Mouse (Mus musculus) neutrophil, adult 5-6 weeks (primary cell): ENCODE data around the gene Cox4i2. TPM values are rescaled to one million over a fixed set of nuclear protein-coding genes. Genes with fewer than 3 reads are reported as not detected.

ENCODE experiments used
- ATAC-seq: fragments of 151-379, 151-347 bp; 2 replicates; pipeline ENCODE4 v1.8.0; 2017; ENCODE audit warnings: mild to moderate bottlenecking, moderate TSS enrichment; ENCODE audit not compliant: insufficient number of reproducible peaks, poor library complexity, low FRiP score, severe bottlenecking; ENCODE audit errors: extremely low read depth
- total RNA-seq: library from RNA; stranded (forward); fragments of 200-1000 nt; gene quantifications from 2 replicates; pipeline ENCODE4 v1.2.3, GENCODE M21; 2017

Cox4i2 gene
- total RNA-seq, 1 experiment from 2014 or later: not detected

DNA sequence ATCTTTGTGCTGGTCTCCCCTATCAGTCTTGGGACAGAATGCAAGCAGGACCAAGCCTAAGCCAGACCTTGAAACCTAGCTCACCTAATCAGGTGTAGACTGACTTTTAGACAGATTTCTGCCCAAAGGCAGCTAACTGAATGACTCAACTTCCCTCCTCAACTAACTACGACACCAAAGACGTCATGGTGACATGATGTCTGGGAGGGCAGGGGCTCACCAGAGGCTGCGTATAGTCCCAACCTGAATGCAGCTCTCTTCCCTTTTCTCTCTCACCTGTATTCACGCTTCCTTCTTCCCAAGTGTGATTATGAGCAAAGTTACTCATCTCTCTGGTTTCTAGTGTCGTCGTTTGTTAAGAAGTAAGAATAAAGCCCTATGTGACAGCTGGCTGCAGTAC is 33.6 kb downstream of the Cox4i2 start:
- ATAC-seq: no peak

DNA sequence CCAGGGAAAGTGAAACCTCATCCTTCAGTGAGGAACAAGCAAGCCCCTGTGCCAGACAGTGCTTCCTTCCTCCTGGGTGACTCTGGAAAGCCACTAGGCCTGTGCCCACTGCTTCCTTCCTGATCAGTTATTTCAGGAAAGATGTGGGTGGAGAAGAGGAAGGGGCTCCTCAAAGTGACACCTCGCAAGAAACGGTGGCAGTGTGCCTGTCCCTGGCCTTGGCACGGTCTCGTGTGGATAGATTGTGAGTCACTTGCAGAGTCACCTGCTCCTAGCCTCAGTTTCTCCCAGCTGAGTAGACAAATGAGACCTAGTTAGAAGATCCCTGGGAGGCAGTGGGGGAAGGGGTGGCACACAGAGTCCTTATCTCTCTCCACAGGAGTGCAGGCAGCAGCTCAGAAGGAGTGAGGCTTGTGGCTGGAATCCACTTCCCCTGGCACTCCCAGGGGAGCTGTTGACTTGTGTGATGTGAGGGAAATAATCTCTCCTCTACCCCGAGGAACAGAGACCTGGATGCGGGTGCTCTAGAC is 35.0 kb downstream of the Cox4i2 start:
- ATAC-seq: no peak

DNA sequence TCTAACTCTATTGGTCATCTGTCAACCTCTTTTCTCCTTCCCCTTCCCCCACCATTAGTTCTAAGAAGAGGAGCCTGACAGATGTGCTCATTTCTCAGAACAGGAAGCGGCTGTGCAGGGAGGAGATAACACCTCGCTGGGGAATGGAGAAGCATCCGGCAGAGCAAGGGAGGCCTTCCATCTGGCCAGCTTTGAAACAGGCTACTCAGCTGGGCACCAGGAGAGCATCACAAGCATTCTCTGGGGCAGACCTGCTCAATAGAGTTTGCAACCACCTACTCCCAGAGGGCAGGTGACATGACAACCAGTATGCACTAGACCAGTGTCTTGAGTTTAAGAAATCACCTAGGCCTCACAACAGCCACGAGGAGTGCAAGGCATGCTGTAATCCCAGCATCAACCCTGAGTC is 35.6 kb downstream of the Cox4i2 start:
- ATAC-seq: peak; percentile 32; the same call in 1 of the 2 replicates

DNA sequence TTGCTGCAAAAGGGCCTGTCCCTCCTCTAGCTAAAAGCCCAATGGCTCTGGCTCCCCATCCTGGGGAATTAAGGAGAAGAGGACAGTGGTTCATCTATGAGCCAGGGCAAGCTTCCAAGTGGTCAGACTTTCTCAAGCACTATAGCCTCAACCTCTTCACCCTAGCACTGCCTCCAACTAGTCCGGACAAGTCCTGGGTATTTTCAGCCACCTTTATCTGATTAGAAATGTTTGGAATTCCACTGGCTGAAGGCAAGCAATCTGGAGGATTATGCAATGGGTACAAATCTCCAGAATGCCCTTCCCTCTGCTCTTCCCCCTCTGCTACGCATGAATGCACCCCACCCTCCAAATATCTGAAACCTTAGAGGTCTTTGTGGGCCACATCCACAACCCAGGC is 38.5 kb downstream of the Cox4i2 start:
- no peak for ATAC-seq

- no peak for ATAC-seq
Measured at GRCm38 (mm10) chr2:152793381-152793780, 39.4 kb downstream of the Cox4i2 start.

- no peak for ATAC-seq
Measured at GRCm38 (mm10) chr2:152794281-152794827, 40.4 kb downstream of the Cox4i2 start.

DNA sequence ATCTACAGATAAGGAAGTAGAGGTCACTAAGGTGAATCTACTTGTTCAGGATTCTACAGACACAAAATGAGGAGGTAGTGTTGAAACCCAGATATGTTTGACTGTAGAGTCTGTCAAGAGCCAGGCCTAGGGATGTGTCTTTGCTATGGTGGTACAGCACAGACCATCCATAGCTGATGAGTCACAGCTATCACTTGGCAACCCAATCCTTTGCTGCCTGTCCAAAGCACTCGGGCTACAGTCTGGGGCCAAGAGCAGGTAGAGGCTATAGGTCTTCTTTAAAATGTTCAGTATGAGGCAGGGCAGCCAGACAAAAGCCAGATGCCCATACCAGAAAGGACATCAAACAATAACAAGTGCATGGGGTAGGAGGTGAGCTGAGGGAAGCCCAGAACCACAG is 43.6 kb downstream of the Cox4i2 start:
- ATAC-seq: no peak

GRCm38 (mm10) chr2:152799954-152800761 is 46.2 kb downstream of the Cox4i2 start:
- ATAC-seq: no peak

- no peak for ATAC-seq
Measured at GRCm38 (mm10) chr2:152800762-152801113, 46.8 kb downstream of the Cox4i2 start.

DNA sequence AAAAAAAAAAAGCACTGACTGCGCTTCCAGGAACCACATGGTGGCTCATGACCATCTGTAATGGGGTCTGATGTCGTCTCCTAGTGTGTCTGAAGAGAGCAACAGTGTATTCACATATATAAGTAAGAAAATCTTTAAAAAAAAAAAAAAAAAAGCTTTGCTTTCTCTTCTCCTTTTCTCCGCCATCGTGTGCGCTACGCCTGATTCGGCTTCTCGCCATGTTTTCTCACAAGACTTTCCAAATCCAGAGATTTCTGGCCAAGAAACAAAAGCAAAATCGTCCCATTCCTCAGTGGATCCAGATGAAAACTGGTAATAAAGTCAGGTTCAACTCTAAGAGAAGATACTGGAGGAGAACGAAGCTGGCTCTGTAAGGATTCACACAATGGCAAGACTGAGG is 48.3 kb downstream of the Cox4i2 start:
- no peak for ATAC-seq

DNA sequence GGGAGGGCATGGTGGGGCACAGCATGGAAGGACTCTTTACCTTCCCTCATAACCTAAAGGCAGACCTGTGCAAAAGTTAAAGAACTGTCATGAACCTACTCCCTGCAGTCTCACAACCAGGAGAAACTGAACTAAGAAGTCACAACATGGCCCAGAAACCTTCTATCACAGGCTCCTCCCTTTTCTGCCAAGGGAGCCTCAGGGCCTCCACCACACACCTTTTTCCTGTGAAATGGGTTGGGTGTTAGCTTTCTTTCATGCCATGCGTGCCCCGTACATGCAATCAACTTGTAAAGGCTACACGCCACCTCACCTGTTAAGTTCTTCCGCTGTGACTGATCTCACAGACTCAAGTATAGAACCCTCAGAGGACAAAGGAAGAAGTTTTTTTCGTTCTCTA is 49.1 kb downstream of the Cox4i2 start:
- ATAC-seq: no peak

DNA sequence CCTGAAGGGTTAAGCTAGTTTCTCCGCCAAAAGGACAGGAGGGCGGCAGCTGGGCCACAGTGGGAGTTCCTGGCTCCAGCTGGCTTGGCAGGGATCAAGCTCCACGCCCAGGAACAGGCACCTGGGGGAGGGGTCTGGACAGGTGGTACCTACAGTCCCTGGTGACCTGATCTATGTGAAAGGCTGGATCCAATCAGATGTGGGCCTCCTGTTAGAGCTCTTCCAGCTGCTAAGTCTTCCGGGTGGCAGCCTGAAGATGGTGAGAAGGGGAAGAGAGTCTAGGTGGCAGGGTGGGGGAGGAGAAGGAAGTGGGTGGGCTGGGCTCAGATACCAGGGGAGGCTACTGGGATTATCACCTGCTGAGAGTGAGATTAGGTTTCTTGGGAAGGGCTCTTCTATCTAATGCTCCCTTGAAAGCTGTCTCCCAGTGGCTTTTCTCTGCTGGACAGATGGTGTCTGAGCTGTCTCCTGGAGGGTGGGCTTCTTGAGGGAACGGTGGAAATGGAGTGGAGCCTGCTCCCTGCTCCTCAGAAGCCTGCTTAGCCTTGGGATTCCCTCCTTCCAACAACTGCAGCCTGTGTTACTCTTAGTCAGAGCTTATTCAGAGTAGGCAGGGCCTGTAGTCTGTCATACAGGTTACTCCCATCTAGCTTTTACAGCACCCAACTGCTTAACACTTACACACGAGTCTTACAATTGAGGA is 50.6 kb downstream of the Cox4i2 start:
- ATAC-seq: no peak

DNA sequence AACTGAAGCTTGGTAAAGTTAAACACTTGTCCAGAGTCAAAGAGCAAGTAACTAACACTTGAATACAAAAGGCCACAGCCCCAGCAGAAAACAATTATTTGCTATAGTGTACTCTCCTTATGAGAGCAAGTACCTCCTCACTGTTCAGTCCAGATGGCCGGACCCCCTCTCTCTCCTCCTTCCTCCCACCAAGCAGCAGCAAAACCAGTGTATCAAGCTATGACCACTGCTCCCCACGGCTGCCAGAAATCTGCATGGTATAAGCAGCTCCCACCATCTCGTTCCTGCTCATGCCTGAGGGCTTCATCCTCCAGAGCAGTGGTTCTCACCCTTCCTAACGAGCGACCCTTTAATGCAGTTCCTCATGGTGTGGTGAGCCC is 51.1 kb downstream of the Cox4i2 start:
- no peak for ATAC-seq

DNA sequence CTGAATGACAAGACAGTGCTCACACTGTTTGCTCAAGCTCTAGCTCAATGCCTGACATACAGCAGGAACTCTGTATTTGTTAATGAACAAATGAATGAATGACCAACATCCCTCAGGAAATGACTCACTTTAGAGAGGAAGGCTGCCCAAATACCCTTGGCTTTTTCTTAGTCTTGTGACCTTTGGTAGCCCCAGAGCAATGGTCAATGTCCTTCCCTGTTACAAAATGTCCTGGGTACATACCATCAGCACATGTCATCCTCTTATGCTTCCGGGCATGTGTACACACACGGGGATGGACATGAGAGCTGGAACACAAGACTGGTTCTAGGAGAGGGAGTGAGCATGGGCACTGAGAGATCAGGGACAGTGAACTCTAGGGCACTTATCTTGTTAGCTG is 52.1 kb downstream of the Cox4i2 start:
- no peak for ATAC-seq

DNA sequence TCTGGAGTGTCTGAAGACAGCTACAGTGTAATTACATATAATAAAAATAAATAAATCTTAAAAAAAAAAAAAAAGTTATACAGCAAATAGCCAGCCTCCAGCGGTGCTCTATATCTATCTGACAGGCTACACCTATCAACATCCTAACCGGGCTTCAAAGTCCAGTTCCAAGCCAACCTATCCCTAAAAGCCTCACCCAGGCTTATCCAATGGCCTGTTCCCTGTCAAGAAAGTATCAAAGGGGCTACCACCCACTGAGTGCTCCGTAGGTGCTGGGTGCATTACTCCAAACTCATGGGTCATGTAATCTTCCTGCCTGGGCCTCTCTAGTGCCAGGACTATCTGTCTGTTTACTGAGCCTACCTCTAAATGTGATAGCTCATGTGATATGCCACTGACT is 54.2 kb downstream of the Cox4i2 start:
- no peak for ATAC-seq

- ATAC-seq: peak; percentile 41; the same call in 1 of the 2 replicates
Measured at GRCm38 (mm10) chr2:152810158-152810941, 56.4 kb downstream of the Cox4i2 start.

- ATAC-seq: no peak
Measured at GRCm38 (mm10) chr2:152811336-152812165, 57.6 kb downstream of the Cox4i2 start.

DNA sequence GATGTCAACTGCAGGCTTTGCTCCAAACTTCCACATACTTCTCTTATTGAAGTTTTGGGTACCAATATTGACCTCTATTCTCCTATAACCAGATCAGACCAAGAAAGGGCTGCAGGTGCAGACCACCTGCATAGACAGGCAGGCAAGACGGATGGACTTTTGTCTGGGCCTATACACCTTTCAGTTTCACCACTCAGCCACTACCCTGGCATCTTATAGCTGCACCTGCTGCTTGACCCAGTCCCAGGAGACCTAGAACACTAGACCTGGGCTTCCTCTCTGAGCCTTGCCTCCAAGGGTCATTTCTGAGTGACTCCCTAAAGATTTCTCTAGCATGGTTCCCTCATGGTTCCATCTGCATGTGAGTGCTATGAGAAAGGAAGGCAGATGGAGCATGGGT is 59.3 kb downstream of the Cox4i2 start:
- no peak for ATAC-seq
